Mouse (Mus musculus): ENCODE measurements around the gene Itsn1. TPM values are rescaled to one million over a fixed set of nuclear protein-coding genes. Genes with fewer than 3 reads are reported as not detected.

Itsn1 gene
- total RNA-seq, 2 experiments from 2014 or later: 160 to 176 TPM

DNA sequence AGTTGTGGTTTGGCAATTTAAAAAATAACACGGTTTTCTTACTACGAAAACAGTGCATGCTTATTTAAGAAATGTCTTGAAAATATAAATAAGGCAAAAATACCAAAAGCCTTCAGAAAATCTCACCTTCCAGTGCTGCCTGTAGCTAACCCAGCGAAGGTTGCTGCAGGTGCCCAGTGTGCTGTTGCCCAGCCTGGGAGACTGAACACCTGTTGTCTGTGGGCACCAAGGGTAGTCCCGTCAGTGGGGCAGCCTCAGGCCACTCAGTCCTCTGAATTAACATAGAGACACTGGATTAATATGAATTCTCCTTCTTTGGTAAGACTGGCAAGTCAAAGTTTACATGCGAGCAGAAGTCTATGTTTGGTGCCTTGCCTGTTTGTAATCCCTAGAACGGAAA, 9.4 kb downstream of the Itsn1 start:
- Histone ChIP-seq H3K4me3 (no peak overlapping the region), H3K27ac (no peak overlapping the region)
- TF ChIP-seq CTCF (conservative IDR thresholded peaks at IDR 0.05): no peak
- no peak for DNase-seq (ENCODE audit: low spot score in 2 of 2)

DNA sequence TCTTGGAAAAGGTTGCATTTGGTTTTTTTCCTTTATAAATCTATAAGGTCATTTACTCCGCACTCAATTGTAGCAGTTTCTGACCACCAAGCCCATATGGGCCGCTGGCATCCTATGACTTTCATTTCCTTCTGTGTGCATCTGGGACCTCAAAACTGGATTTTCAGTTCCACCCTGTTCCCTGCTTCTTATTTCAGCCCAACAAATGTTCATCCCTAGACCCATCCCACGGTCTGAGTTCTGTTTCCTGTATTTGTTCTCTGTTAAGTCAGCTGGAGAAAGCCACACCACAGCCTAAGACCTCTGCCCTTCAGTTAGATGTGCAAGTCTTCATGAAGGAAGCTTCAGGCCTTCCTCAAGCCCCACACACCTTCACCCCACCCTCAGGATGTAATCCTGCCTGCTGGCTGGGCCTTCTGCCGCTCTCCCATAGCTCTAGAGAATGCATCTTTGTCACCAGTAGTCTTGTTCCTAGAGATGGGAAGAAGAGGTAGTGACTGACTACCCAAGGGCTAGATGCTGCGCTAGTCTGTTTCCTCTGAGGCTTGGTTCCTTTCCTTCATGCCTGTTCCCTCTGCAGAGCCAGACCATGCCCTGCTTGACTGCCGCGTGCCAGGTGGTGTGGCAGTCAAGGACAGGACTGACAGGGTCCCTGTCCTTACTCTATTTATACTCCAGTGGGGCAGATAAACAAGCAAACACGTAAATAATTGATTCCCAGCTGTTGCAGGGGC, 11.3 kb downstream of the Itsn1 start:
- no peak for DNase-seq (ENCODE audit: low spot score in 2 of 2)
- TF ChIP-seq CTCF (conservative IDR thresholded peaks at IDR 0.05): no peak
- Histone ChIP-seq H3K27ac (peak overlapping the region; percentile 62; the same call in 1 of the 2 replicates), H3K4me3 (no peak overlapping the region)

DNA sequence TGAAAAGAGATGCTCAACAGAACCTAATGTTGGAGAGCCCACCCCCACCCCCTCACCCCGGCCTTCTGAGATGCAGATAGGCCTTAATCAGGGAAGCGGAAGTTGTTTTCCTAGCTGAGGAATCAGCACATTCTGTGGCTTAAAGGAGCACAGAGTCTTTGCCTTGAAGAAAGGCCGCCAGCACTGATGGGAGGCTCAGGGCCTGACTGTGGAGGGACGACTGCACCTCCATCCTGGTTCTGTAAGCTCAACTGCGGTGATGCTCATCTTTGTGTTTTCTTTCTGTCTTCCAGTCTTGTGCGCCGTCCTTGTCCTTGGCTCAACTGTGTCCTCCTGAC, 11.8 kb downstream of the Itsn1 start:
- H3K4me3 ChIP-seq: no peak overlapping the region
- H3K27ac ChIP-seq: peak overlapping the region; percentile 62; the same call in 1 of the 2 replicates
- no peak for DNase-seq (ENCODE audit: low spot score in 2 of 2)

DNA sequence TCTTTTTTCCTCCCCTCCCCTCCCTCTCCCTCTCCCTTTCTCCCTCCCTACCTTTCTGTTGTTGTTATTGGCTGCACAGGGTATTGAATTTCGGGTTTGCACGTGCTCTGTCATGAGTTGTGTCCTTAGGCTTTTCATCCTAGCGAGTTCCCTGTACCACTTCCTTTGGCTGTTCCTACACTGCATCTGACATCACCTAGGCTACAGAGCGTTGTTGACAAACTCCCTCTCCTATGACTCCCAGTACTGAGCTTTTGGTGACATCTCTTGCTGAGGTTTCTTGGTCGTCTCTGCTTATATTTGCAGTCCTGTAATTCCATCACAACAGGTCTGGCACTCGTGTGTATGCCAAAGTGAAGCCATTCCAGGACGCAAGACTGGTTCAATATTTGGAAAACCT, 14.0 kb downstream of the Itsn1 start:
- DNase-seq (ENCODE audit: low spot score in 2 of 2): no peak
- TF ChIP-seq CTCF (conservative IDR thresholded peaks at IDR 0.05): no peak
- peak overlapping the region; percentile 74; the same call in 1 of the 2 replicates for H3K27ac ChIP-seq
- no peak overlapping the region for H3K4me3 ChIP-seq

More for the DNA sequence above, 11.8 kb downstream of the Itsn1 start:
- no peak for TF ChIP-seq CTCF (conservative IDR thresholded peaks at IDR 0.05)

DNA sequence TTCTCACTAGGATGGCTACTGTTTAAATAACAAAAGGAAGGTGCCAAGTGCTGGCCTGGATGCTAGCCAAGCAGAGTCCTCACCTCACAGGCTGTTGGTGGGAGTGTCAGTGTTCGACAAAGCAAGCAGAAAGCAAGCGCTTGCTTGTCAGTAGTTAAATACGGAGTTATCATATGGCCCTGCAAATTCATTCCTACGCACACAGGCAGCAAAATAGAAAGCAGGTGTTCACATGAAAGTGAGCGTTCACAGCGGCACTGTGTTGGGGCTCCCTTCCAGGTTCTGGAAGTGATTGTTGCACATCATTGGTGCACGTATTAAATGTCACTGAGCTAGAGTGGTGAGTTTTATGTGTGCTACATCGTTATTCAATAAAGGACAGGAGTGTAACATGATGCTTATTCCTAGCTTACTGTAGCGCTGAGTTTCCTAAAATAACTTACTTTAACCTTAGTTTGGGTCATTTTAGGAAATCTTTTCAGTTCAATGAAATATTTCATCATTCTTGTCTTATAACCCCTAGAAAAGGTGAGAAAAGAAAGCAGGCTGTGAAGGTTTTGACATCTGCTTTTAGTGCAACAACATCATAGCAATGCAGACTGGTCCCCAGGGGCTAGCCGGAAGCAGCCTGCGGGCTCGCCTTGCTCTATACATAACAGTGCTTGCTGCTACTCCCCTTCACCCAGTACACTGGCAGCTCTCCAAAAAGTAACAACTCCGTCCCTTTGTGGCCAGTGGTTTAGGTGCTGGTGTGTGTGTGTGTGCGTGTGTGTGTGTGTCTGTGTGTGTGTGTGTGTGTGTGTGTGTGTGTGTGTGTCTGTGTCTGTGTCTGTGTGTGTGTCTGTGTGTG, 17.2 kb downstream of the Itsn1 start:
- H3K27ac ChIP-seq: peak overlapping the region; percentile 74
- H3K4me3 ChIP-seq: no peak overlapping the region; the same call in 1 of the 2 replicates
- TF ChIP-seq CTCF (conservative IDR thresholded peaks at IDR 0.05): no peak
- peak; percentile 57 to 74 for DNase-seq (ENCODE audit: low spot score in 2 of 2)

GRCm38 (mm10) chr16:91747567-91747966, 18.5 kb downstream of the Itsn1 start:
- Histone ChIP-seq H3K27ac (peak overlapping the region; percentile 60), H3K4me3 (no peak overlapping the region)
- no peak for TF ChIP-seq CTCF (conservative IDR thresholded peaks at IDR 0.05)
- DNase-seq (ENCODE audit: low spot score in 2 of 2): no peak

- Histone ChIP-seq H3K4me3 (no peak overlapping the region), H3K27ac (no peak overlapping the region)
- DNase-seq (ENCODE audit: low spot score in 2 of 2): no peak
- TF ChIP-seq CTCF (conservative IDR thresholded peaks at IDR 0.05): no peak
Measured at GRCm38 (mm10) chr16:91751644-91752385, 22.7 kb downstream of the Itsn1 start.

- no peak overlapping the region for H3K27ac ChIP-seq
- H3K4me3 ChIP-seq: no peak overlapping the region
- DNase-seq (ENCODE audit: low spot score in 2 of 2): no peak
- TF ChIP-seq CTCF (conservative IDR thresholded peaks at IDR 0.05): no peak
Measured at GRCm38 (mm10) chr16:91753611-91754010, 24.5 kb downstream of the Itsn1 start.

GRCm38 (mm10) chr16:91754957-91755356, 25.9 kb downstream of the Itsn1 start:
- Histone ChIP-seq H3K4me3 (no peak overlapping the region), H3K27ac (no peak overlapping the region)
- TF ChIP-seq CTCF (conservative IDR thresholded peaks at IDR 0.05): no peak
- DNase-seq (ENCODE audit: low spot score in 2 of 2): no peak

DNA sequence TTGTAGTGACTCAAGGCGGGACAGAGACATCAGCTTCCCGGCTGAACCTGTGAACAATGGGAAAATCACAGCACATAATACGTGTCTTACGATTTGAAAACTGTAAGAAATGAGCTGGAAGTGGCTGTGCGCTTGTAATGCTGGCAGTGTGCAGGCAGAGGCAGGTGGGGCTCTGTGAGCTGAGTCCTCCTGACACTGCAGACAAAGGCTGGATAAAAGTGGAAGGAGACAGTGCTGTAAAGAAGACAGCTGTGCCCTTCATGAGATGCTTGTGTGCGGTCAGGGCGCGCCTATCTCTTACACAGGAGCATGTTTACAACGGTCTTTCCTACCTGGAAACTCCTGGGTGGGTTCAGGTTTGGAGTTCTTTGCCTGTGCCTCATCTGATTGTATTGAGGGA, 32.1 kb downstream of the Itsn1 start:
- no peak overlapping the region for H3K4me3 ChIP-seq
- DNase-seq (ENCODE audit: low spot score in 2 of 2): no peak
- H3K27ac ChIP-seq: no peak overlapping the region
- no peak for TF ChIP-seq CTCF (conservative IDR thresholded peaks at IDR 0.05)

DNA sequence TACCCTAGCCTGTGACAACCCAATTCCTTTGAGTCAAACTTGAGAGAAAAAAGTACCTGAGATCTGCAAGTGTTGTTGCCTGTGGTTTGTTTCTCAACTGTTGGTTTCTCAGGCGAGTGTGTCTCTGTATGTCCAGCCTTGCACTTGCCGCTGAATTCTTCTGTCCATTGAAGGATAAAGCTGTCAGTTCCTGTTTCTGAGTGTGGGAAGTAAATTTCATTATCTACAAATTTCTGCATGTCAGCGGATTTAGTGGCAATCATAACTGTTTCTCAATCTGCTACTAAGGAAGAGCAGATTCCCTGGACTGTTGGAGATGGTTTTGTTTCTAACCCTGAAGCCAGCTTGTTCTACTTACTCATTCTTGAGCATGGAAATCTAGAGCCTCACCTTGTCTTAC, 32.7 kb downstream of the Itsn1 start:
- no peak for DNase-seq (ENCODE audit: low spot score in 2 of 2)
- H3K27ac ChIP-seq: no peak overlapping the region; the same call in 1 of the 2 replicates
- H3K4me3 ChIP-seq: no peak overlapping the region
- no peak for TF ChIP-seq CTCF (conservative IDR thresholded peaks at IDR 0.05)

GRCm38 (mm10) chr16:91762476-91762875, 33.4 kb downstream of the Itsn1 start:
- Histone ChIP-seq H3K27ac (peak overlapping the region; percentile 12), H3K4me3 (no peak overlapping the region)
- TF ChIP-seq CTCF (conservative IDR thresholded peaks at IDR 0.05): no peak
- DNase-seq (ENCODE audit: low spot score in 2 of 2): no peak

- no peak for TF ChIP-seq CTCF (conservative IDR thresholded peaks at IDR 0.05)
- Histone ChIP-seq H3K4me3 (no peak overlapping the region), H3K27ac (peak overlapping the region; percentile 6; the same call in 1 of the 2 replicates)
- no peak for DNase-seq (ENCODE audit: low spot score in 2 of 2)
Measured at GRCm38 (mm10) chr16:91763975-91764374, 34.9 kb downstream of the Itsn1 start.
